Mouse (Mus musculus): ENCODE results near the gene Olfr361. TPM values are rescaled to one million over a fixed set of nuclear protein-coding genes. Genes with fewer than 3 reads are reported as not detected.
"Not testable (repeated sequence)": the region's sequence is repeated elsewhere in the genome, so short reads cannot be mapped to it uniquely, and the experiment has no call there.

Gene Olfr361
- not detected in 2 replicates for polyA plus RNA-seq (2012; rRNA removed)

GRCm38 (mm10) chr2:37089190-37089589 lies at the start of gene Olfr361:
Olfr361 (minus strand) TSS chr2:37089290.
- DNase-seq; H3K4me3 ChIP-seq (replicated peaks; ENCODE audit: extremely low read depth, low read depth, low read length); H3K4me1 ChIP-seq (ENCODE audit: control insufficient read depth, insufficient read depth, low read length): not testable (repeated sequence)
- 50% methylated on average over 1 of the region's 1 CpGs for WGBS

GRCm38 (mm10) chr2:37117810-37118209 lies 28.7 kb upstream of the Olfr361 start, which contains the start of gene Olfr362:
Olfr362 (minus strand) TSS chr2:37117910.
- WGBS = 85% methylated on average over 1 of the region's 1 CpGs
- no peak for TF ChIP-seq CTCF (IDR thresholded peaks at IDR 0.05; ENCODE audit: insufficient read depth, low read length)
- TF ChIP-seq POLR2A (IDR thresholded peaks at IDR 0.05; ENCODE audit: borderline replicate concordance, extremely low read depth, low read depth, low read length) = no peak
- Histone ChIP-seq H3K4me1 (ENCODE audit: control insufficient read depth, insufficient read depth, low read length) (no peaks in the 10 kb centered on the region), H3K4me3 (replicated peaks; ENCODE audit: extremely low read depth, low read depth, low read length) (no peak within 1 kb of the TSS)
- no peak for DNase-seq

- no peak for DNase-seq
- TF ChIP-seq CTCF (IDR thresholded peaks at IDR 0.05; ENCODE audit: insufficient read depth, low read length) (no peak), POLR2A (IDR thresholded peaks at IDR 0.05; ENCODE audit: borderline replicate concordance, extremely low read depth, low read depth, low read length) (no peak)
- no peaks in the 10 kb centered on the region for H3K4me1 ChIP-seq (ENCODE audit: control insufficient read depth, insufficient read depth, low read length)
- no peak within 1 kb of the TSS for H3K4me3 ChIP-seq (replicated peaks; ENCODE audit: extremely low read depth, low read depth, low read length)
These were observed 23.6 kb downstream of the Olfr361 start, which contains the start of gene Olfr360 for GRCm38 (mm10) chr2:37065446-37065845. Olfr360 (plus strand) TSS chr2:37065746.

Other genes with a start within 250 kb of the Olfr361 start
- gene Olfr350, start 243.0 kb downstream of the Olfr361 start, polyA plus RNA-seq (2012; rRNA removed) = not detected in 2 replicates
- gene Olfr351, start 226.6 kb downstream of the Olfr361 start, polyA plus RNA-seq (2012; rRNA removed) = not detected in 2 replicates
- gene Olfr352, start 220.8 kb downstream of the Olfr361 start, polyA plus RNA-seq (2012; rRNA removed) = not detected in 2 replicates
- not detected in 2 replicates for gene Olfr353, start 196.4 kb downstream of the Olfr361 start, polyA plus RNA-seq (2012; rRNA removed)
- not detected in 2 replicates for gene Olfr354, start 183.6 kb downstream of the Olfr361 start, polyA plus RNA-seq (2012; rRNA removed)
- not detected in 2 replicates for gene Olfr355, start 160.4 kb downstream of the Olfr361 start, polyA plus RNA-seq (2012; rRNA removed)
- gene Olfr356, start 152.2 kb downstream of the Olfr361 start, polyA plus RNA-seq (2012; rRNA removed) = not detected in 2 replicates
- not detected in 2 replicates for gene Olfr357, start 95.5 kb downstream of the Olfr361 start, polyA plus RNA-seq (2012; rRNA removed)
- not detected in 2 replicates for gene Olfr358, start 80.0 kb downstream of the Olfr361 start, polyA plus RNA-seq (2012; rRNA removed)
- gene Olfr360, start 23.5 kb downstream of the Olfr361 start, polyA plus RNA-seq (2012; rRNA removed) = not detected in 2 replicates
- gene Olfr362, start 28.6 kb upstream of the Olfr361 start, polyA plus RNA-seq (2012; rRNA removed) = not detected in 2 replicates
- gene Olfr364-ps1, start 50.0 kb upstream of the Olfr361 start, polyA plus RNA-seq (2012; rRNA removed) = not detected in 2 replicates
- not detected in 2 replicates for gene Olfr365, start 98.9 kb upstream of the Olfr361 start, polyA plus RNA-seq (2012; rRNA removed)
- not detected in 2 replicates for gene Olfr366, start 122.3 kb upstream of the Olfr361 start, polyA plus RNA-seq (2012; rRNA removed)
- not detected in 2 replicates for gene Olfr368, start 237.2 kb upstream of the Olfr361 start, polyA plus RNA-seq (2012; rRNA removed)